Mouse (Mus musculus) monocyte, adult 2 months (primary cell): Measurements from ENCODE around the gene Axin1.

ENCODE experiments used
- DNase-seq, 2 experiments: peaks; one replicate each; pipeline ENCODE4 v3.0.0; 2022; ENCODE audit warnings: low spot score in 2 of 2, low read depth in 1 of 2

The Axin1 gene

GRCm38 (mm10) chr17:26237667-26238066 is 99.2 kb downstream of the Axin1 start:
- no peak for DNase-seq

DNA sequence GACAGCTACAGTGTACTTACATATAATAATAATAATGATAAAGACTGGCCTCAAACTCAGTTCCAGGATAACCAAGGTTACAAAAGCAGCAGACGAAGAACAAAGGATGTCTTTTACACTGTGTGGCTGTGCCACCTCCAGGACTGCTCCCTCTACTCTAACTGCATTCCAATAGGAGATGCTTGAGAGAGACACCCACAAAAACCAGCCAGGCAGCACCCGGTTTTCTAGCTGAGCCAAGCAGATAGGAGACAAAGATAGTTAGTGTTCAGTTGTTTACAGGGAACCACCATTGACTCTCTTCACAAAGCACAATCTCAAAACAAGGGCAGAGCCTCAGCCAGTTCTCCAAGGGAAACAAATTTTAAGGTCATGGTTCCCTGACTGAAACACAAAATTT is 101.1 kb downstream of the Axin1 start:
- no peak for DNase-seq

- no peak for DNase-seq
These were observed 101.8 kb downstream of the Axin1 start for GRCm38 (mm10) chr17:26240120-26240790.

- DNase-seq: no peak
These were observed 102.5 kb downstream of the Axin1 start for GRCm38 (mm10) chr17:26240990-26241389.

DNA sequence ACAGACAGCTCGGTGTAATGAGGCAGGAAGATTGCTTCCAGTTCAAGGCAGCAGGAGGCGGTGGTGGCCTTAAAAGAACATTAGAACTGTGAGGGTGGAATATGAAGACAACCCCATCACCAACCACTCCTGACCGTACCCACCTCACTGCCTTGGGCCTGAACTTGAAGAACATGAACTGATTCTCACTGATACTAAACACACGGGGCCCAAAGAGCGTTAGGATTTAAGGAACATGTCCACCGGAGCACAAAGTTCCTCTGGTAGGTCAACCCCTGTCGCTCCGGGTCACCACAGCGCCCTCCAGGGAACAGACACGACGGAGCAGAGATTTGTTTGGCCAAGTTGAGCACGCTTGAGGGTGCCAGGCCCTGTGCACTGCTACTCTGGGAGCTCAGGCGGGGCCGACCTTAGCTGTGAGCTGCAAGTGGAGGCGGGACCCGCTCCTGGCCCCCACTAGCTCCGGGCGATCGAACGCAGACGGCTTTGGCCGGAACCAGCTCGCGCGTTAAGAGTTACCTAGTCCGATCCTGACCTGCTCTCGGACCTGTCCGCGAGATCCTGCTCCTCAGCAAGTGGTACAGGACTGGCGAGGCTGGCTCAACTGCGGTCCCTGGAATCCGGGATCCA is 105.1 kb downstream of the Axin1 start:
- peak; percentile 54 to 83 for DNase-seq

- DNase-seq: peak; percentile 68 to 81
These were observed 105.8 kb downstream of the Axin1 start, which contains the start of gene Fam234a for GRCm38 (mm10) chr17:26244101-26244841. Fam234a (minus strand) TSS chr17:26244242.
